Comparison of ENCODE assay signal across 24 mouse cellular contexts in the genomic region with DNA sequence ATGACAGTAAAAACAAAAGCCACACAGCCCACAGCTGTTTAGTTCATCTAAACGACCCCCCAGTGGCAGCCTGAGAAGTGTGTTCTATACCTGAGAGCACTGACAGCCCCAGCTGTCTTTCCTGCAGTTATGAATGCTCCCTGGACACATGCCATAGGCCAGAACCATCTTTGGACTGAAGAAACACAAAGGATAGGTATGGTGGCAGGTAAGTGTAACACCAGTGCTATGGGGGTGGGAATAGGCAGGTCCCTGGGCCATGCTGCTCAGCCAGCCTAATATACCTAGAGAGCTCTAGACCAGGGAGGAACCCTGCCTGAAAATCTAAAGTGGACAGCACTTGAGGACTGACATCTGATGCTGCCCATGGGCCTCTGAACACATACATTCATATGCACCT.
"Had no signal": no experiment of that assay in that cellular context is flagged by ENCODE, and none has a peak within 500 bp of the region (broad histone marks: within the 10 kb centered on the region; RNA-seq: fewer than 3 reads in every experiment).

No protein-coding gene starts in this region.

- DNase-seq: gastrocnemius, postnatal 14 days; gastrocnemius, postnatal 36 days; heart, adult 18-20 months; heart, postnatal 14 days; heart, postnatal 36 days; kidney, adult 11 months; kidney, adult 2 months; kidney, adult 9 months; kidney, postnatal 14 days; kidney, postnatal 36 days; layer of hippocampus, postnatal 36 days; left cerebral cortex, postnatal 4 days; lung, adult 18-20 months had no signal

- H3K4me1 ChIP-seq: heart, embryonic 13.5 days; heart, embryonic 15.5 days; hindbrain, embryonic 13.5 days; hindbrain, embryonic 15.5 days; kidney, embryonic 15.5 days; limb, embryonic 13.5 days; limb, embryonic 15.5 days; liver, embryonic 12.5 days had no signal

- H3K9ac ChIP-seq: heart, embryonic 13.5 days; heart, embryonic 15.5 days; hindbrain, embryonic 13.5 days; hindbrain, embryonic 15.5 days; kidney, embryonic 15.5 days; limb, embryonic 13.5 days; limb, embryonic 15.5 days; liver, embryonic 12.5 days; liver, embryonic 14.5 days had no signal

- H3K27ac ChIP-seq: heart, embryonic 13.5 days; heart, embryonic 15.5 days; hindbrain, embryonic 13.5 days; hindbrain, embryonic 15.5 days; hindbrain, postnatal 0 days; kidney, embryonic 15.5 days; kidney, postnatal 0 days; limb, embryonic 13.5 days; limb, embryonic 15.5 days; liver, embryonic 12.5 days; liver, embryonic 14.5 days had no signal

- H3K4me3 ChIP-seq: heart, embryonic 13.5 days; heart, embryonic 15.5 days; hindbrain, embryonic 13.5 days; hindbrain, embryonic 15.5 days; kidney, embryonic 15.5 days; limb, embryonic 13.5 days; limb, embryonic 15.5 days; liver, embryonic 12.5 days had no signal

- H3K36me3 ChIP-seq: heart, embryonic 13.5 days; heart, embryonic 15.5 days; hindbrain, embryonic 13.5 days; hindbrain, embryonic 15.5 days; kidney, embryonic 15.5 days; limb, embryonic 13.5 days; limb, embryonic 15.5 days; liver, embryonic 12.5 days had no signal

- H3K27me3 ChIP-seq: heart, embryonic 13.5 days; heart, embryonic 15.5 days; hindbrain, embryonic 13.5 days; hindbrain, embryonic 15.5 days; kidney, embryonic 15.5 days; limb, embryonic 13.5 days; limb, embryonic 15.5 days; liver, embryonic 12.5 days had no signal
